Mouse (Mus musculus): Measurements from ENCODE around the gene Cul4a. TPM values are rescaled to one million over a fixed set of nuclear protein-coding genes. Genes with fewer than 3 reads are reported as not detected.

The Cul4a gene
- polyA plus RNA-seq (2012; rRNA removed) = 23.8 and 27.4 TPM in 2 replicates

DNA sequence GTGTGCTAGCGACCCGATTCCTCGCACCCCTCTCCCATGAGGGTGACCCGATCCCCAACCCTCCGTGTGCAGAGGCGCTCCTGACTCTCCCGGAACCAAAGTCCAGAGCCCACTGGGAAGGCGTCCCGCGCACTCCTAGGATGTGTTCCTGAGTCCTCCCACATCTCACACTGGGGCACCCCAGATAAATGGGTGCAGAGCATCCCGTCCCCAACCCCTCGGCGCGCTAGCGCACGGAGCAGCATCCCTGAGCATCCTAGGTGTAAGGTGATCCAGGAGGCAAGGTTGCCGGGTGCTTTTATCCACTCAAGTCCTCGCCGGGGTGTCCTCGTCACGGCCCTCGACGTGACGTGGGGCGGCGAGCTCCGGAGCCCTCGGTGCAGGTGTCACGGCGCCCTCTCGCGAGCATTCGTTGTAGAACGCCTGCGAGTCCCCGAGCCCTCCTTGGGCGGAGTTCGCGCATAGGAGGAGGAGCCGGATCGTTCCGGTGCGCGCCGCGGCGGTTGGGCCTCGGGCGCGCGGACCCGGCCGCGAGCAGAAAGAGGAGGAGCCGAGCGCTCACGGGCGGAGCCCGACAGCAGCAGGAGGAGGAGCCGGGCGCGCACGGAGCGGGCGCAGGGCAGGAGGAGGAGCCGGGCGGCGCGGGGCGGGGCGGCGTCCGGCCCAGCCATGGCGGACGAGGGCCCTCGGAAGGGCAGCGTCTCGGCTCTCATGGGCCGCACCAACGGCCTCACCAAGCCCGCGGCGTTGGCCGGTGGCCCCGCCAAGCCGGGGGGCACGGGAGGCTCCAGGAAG, at the start of gene Cul4a, which contains the start of gene Pcid2:
Gene Cul4a, plus strand, starts transcription at position 535 of the 795 bp plus-strand sequence.
Gene Pcid2, minus strand, starts transcription at position 373 of the 795 bp plus-strand sequence.

DNA sequence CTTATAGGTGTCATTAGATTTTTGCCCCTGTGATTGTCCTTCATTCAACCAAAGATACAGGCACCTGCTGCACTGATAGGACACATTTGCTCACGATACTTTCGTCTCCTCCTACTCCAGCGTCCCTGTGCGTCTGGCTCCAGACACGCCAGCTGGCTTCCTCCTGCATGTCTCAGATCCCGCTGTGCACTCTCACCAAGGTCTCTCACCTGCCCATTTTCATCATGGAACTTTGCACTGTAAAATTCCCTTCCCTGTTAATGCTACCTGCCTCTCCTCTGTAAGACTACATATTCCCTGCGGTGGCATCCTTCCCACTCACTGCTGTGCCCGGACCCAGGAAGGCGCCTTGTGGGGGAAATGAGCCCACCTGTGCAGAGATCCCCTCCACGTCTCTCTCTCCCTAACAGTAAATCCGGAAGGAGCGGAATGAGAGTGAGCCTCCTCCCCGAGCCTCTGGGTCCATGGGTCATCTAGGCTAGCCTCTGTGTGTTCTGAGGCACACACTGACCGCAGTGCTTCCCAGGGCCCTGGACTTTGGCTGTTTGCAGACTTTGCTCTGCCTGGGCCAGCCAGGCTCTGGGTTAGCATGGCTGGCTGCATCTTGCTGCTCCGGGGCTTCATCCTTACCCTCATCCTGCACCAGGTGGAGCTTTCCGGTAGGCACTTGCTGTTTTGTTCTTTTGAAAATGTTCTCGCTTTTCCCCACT, 44.8 kb upstream of the Cul4a start, which contains the start of gene Proz:
Gene Proz, plus strand, starts transcription at position 474 of the 710 bp plus-strand sequence.

DNA sequence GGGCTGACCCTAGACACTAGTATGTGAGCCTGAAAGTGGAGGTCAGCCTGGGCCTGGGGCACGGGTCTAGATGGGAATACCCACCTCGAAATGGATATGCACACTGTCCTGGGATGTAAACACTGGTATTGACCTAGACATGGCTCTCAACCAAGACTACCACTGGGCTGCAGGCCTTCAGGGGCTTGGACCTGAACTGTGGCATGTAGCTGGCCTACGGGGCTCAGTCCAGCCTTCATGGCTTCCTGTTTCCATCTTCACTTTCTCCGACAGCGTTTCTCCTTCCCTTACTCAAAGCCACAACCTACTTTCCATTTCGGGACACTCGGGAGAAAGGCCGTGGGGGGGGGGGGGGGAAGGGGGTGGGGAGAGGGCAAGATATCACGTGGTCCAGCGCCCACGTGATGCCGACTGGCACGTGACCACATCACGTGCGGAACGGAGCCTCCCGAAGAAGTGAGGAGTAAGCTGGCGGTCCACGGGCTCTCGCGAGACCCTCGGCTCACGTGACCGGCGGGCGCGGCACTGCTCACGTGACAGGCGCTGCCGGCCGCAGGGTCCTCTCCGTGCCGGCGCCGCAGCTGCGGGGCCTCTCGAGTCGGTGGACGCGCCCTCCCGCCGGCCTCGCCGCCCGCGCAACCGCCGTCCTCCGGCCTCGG, 53.4 kb downstream of the Cul4a start, which contains the start of gene Lamp1:
Gene Lamp1, plus strand, starts transcription at position 444 of the 659 bp plus-strand sequence.

Other genes with a start within 250 kb of the Cul4a start
- gene Mcf2l, start 231.8 kb upstream of the Cul4a start, polyA plus RNA-seq (2012; rRNA removed) = 6.8 and 9.5 TPM in 2 replicates
- gene F7, start 79.6 kb upstream of the Cul4a start, polyA plus RNA-seq (2012; rRNA removed) = 0.15 and 0.61 TPM in 2 replicates
- 0.09 and 0.61 TPM in 2 replicates for gene F10, start 68.3 kb upstream of the Cul4a start, polyA plus RNA-seq (2012; rRNA removed)
- gene Proz, start 44.7 kb upstream of the Cul4a start, polyA plus RNA-seq (2012; rRNA removed) = 3.0 and 4.2 TPM in 2 replicates
- 9.2 and 9.7 TPM in 2 replicates for gene Pcid2, start 162 bp upstream of the Cul4a start, polyA plus RNA-seq (2012; rRNA removed)
- gene Lamp1, start 53.5 kb downstream of the Cul4a start, polyA plus RNA-seq (2012; rRNA removed) = 148 and 156 TPM in 2 replicates
- 11.9 and 12.2 TPM in 2 replicates for gene Grtp1, start 95.0 kb downstream of the Cul4a start, polyA plus RNA-seq (2012; rRNA removed)
- gene Adprhl1, start 148.5 kb downstream of the Cul4a start, polyA plus RNA-seq (2012; rRNA removed) = 0.37 and 0.47 TPM in 2 replicates
- 8.1 and 8.3 TPM in 2 replicates for gene Dcun1d2, start 182.5 kb downstream of the Cul4a start, polyA plus RNA-seq (2012; rRNA removed)
- gene Tmco3, start 182.6 kb downstream of the Cul4a start, polyA plus RNA-seq (2012; rRNA removed) = 27.8 and 32.6 TPM in 2 replicates
- 8.0 and 11.2 TPM in 2 replicates for gene Tfdp1, start 233.1 kb downstream of the Cul4a start, polyA plus RNA-seq (2012; rRNA removed)